Mouse (Mus musculus) heart, adult 2 months (tissue): Measurements from ENCODE around the gene Mapk9.

Experiments used
- CTCF ChIP-seq: fragments of 200-600 bp; IDR thresholded peaks from 2 replicates; pipeline ENCODE4 v1.8.1; 2022; ENCODE audit warnings: antibody characterized with exemption, mild to moderate bottlenecking, moderate library complexity
- EP300 ChIP-seq: fragments of 200-500 bp; IDR thresholded peaks from 2 replicates; pipeline ENCODE4 v1.6.1; 2011; ENCODE audit warnings: low read depth, low read length, control low read depth; ENCODE audit not compliant: insufficient read depth
- POLR2A ChIP-seq: fragments of 200-500 bp; IDR thresholded peaks from 2 replicates; pipeline ENCODE4 v1.6.1; 2011; ENCODE audit warnings: mild to moderate bottlenecking, low read depth, low read length, control low read depth; ENCODE audit not compliant: insufficient read depth

DNA sequence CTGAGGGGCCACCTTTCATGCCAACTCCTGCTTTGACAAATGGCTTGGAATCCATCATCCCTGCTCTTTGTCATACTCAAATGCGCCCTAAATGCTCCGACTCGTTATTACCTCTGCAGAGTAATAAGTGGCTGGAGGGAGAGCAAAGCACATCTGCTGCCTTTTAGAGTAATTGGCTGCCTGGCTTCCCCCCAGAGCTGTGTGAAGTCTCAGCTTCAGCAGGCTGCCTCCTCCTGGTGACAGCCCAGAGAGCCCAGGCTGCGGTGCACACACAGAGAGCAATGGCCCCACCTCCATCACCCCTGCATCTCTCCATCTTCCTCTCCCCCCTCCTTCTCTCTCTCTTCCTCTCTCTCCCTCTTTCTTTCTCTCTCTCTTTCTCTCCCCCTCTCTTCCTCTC, 80.6 kb downstream of the Mapk9 start:
- no peak for TF ChIP-seq CTCF
- no peak for TF ChIP-seq POLR2A
- TF ChIP-seq EP300: no peak
